Comparison of ENCODE assay signal across 8 mouse cellular contexts in genomic region chr7:100951903-100952302, GRCm38 (mm10). TPM values are rescaled to one million over a fixed set of nuclear protein-coding genes. Genes with fewer than 3 reads are reported as not detected.
DNase-seq lines count a peak whose midpoint lies in the region; ATAC-seq and TF ChIP-seq lines count a peak whose summit lies in the region.

No protein-coding gene starts in this region.

- intact Hi-C loops in heart, postnatal 25 days (cut with DNase I) = no loop called here
- intact Hi-C loops in left cerebral cortex, adult 2 months (cut with DNase I) = no loop called here

- no peak overlapping the region for H3K4me2 ChIP-seq in heart, embryonic 16.5 days (ENCODE audit: low read depth, low read length)
- no peak overlapping the region for H3K4me2 ChIP-seq in liver, embryonic 15.5 days
- no peak overlapping the region for H3K4me2 ChIP-seq in liver, embryonic 11.5 days
- H3K4me2 ChIP-seq in intestine, embryonic 16.5 days (ENCODE audit: low read depth, low read length) = no peak overlapping the region
- H3K4me2 ChIP-seq in stomach, embryonic 14.5 days (replicated peaks; ENCODE audit: low read depth, low read length) = no peak overlapping the region
- no peak overlapping the region for H3K4me2 ChIP-seq in midbrain, embryonic 13.5 days (replicated peaks)

- ATAC-seq in heart, embryonic 16.5 days (replicated peaks; ENCODE audit: extremely low read depth, insufficient read depth, low FRiP score) = no peak
- no peak for ATAC-seq in liver, embryonic 15.5 days (ENCODE audit: insufficient read depth)
- ATAC-seq in liver, embryonic 11.5 days (replicated peaks; ENCODE audit: low FRiP score) = no peak
- ATAC-seq in intestine, embryonic 16.5 days = peak; percentile 27; the same call in 1 of the 2 replicates
- ATAC-seq in stomach, embryonic 14.5 days (ENCODE audit: insufficient number of reproducible peaks, insufficient read depth, low FRiP score, low read depth) = 0 out of 2 replicates have a peak, but pooled peaks have one; percentile 42
- ATAC-seq in midbrain, embryonic 13.5 days = no peak

- WGBS in heart, embryonic 16.5 days = 61% methylated on average over 2 of the region's 2 CpGs
- 38% methylated on average over 2 of the region's 2 CpGs for WGBS in liver, embryonic 15.5 days (ENCODE audit: insufficient replicate concordance)
- WGBS in liver, embryonic 11.5 days = 58% methylated on average over 2 of the region's 2 CpGs
- WGBS in intestine, embryonic 16.5 days = 52% methylated on average over 2 of the region's 2 CpGs
- 59% methylated on average over 2 of the region's 2 CpGs for WGBS in stomach, embryonic 14.5 days
- WGBS in midbrain, embryonic 13.5 days = 61% methylated on average over 2 of the region's 2 CpGs

- H3K27me3 ChIP-seq in heart, embryonic 16.5 days (ENCODE audit: control insufficient read depth, insufficient read depth, low read length) = no peaks in the 10 kb centered on the region
- H3K27me3 ChIP-seq in liver, embryonic 15.5 days = no peaks in the 10 kb centered on the region
- H3K27me3 ChIP-seq in liver, embryonic 11.5 days (replicated peaks; ENCODE audit: control insufficient read depth, insufficient read depth, low read length) = no peaks in the 10 kb centered on the region
- no peaks in the 10 kb centered on the region for H3K27me3 ChIP-seq in intestine, embryonic 16.5 days (replicated peaks; ENCODE audit: control insufficient read depth, insufficient read depth, low read length)
- H3K27me3 ChIP-seq in stomach, embryonic 14.5 days (ENCODE audit: control insufficient read depth, insufficient read depth, low read length) = no peaks in the 10 kb centered on the region
- no peaks in the 10 kb centered on the region for H3K27me3 ChIP-seq in midbrain, embryonic 13.5 days

- no peaks in the 10 kb centered on the region for H3K9me3 ChIP-seq in heart, embryonic 16.5 days (replicated peaks; ENCODE audit: control insufficient read depth, low read length)
- no peaks in the 10 kb centered on the region for H3K9me3 ChIP-seq in liver, embryonic 15.5 days (replicated peaks)
- no peaks in the 10 kb centered on the region for H3K9me3 ChIP-seq in liver, embryonic 11.5 days (ENCODE audit: control insufficient read depth, low read length)
- no peaks in the 10 kb centered on the region; the same call in 1 of the 2 replicates for H3K9me3 ChIP-seq in intestine, embryonic 16.5 days (ENCODE audit: control insufficient read depth, low read length)
- H3K9me3 ChIP-seq in stomach, embryonic 14.5 days (ENCODE audit: control insufficient read depth, low read depth, low read length) = no peaks in the 10 kb centered on the region
- no peaks in the 10 kb centered on the region for H3K9me3 ChIP-seq in midbrain, embryonic 13.5 days

- TF ChIP-seq CTCF in left cerebral cortex, adult 2 months (IDR thresholded peaks at IDR 0.05) = no peak

- no peak overlapping the region for H3K9ac ChIP-seq in heart, embryonic 16.5 days (ENCODE audit: low read length)
- no peak overlapping the region for H3K9ac ChIP-seq in liver, embryonic 15.5 days
- no peak overlapping the region for H3K9ac ChIP-seq in liver, embryonic 11.5 days (ENCODE audit: low read depth, low read length)
- no peak overlapping the region for H3K9ac ChIP-seq in intestine, embryonic 16.5 days (ENCODE audit: low read depth, low read length)
- no peak overlapping the region for H3K9ac ChIP-seq in stomach, embryonic 14.5 days (replicated peaks; ENCODE audit: low read depth, low read length)
- no peak overlapping the region for H3K9ac ChIP-seq in midbrain, embryonic 13.5 days (replicated peaks)

- no peaks in the 10 kb centered on the region for H3K36me3 ChIP-seq in heart, embryonic 16.5 days (ENCODE audit: control insufficient read depth, insufficient read depth)
- H3K36me3 ChIP-seq in liver, embryonic 15.5 days (replicated peaks) = no peaks in the 10 kb centered on the region
- no peaks in the 10 kb centered on the region for H3K36me3 ChIP-seq in liver, embryonic 11.5 days (ENCODE audit: control insufficient read depth, insufficient read depth, low read length)
- no peaks in the 10 kb centered on the region for H3K36me3 ChIP-seq in intestine, embryonic 16.5 days (ENCODE audit: control insufficient read depth, insufficient read depth, low read length)
- H3K36me3 ChIP-seq in stomach, embryonic 14.5 days (ENCODE audit: control insufficient read depth, insufficient read depth, low read length) = no peaks in the 10 kb centered on the region
- H3K36me3 ChIP-seq in midbrain, embryonic 13.5 days = no peaks in the 10 kb centered on the region

- peaks cover 11% of the 10 kb centered on the region for H3K4me1 ChIP-seq in heart, embryonic 16.5 days (ENCODE audit: control insufficient read depth, insufficient read depth, low read length)
- H3K4me1 ChIP-seq in liver, embryonic 15.5 days (replicated peaks) = peaks cover 36% of the 10 kb centered on the region
- peaks cover 38% of the 10 kb centered on the region for H3K4me1 ChIP-seq in liver, embryonic 11.5 days (replicated peaks; ENCODE audit: control insufficient read depth, insufficient read depth, low read length)
- peaks cover 19% of the 10 kb centered on the region for H3K4me1 ChIP-seq in intestine, embryonic 16.5 days (ENCODE audit: control insufficient read depth, insufficient read depth, low read length)
- H3K4me1 ChIP-seq in stomach, embryonic 14.5 days (ENCODE audit: control insufficient read depth, insufficient read depth, low read length) = peaks cover 12% of the 10 kb centered on the region
- no peaks in the 10 kb centered on the region for H3K4me1 ChIP-seq in midbrain, embryonic 13.5 days (replicated peaks)

- H3K4me3 ChIP-seq in heart, embryonic 16.5 days (ENCODE audit: low read length) = no peak overlapping the region
- no peak overlapping the region for H3K4me3 ChIP-seq in liver, embryonic 15.5 days (replicated peaks)
- H3K4me3 ChIP-seq in liver, embryonic 11.5 days (ENCODE audit: low read depth, low read length) = no peak overlapping the region
- no peak overlapping the region for H3K4me3 ChIP-seq in intestine, embryonic 16.5 days (ENCODE audit: low read length)
- H3K4me3 ChIP-seq in stomach, embryonic 14.5 days (ENCODE audit: low read depth, low read length) = no peak overlapping the region
- H3K4me3 ChIP-seq in left cerebral cortex, adult 2 months = no peak overlapping the region
- no peak overlapping the region for H3K4me3 ChIP-seq in midbrain, embryonic 13.5 days (replicated peaks)

- DNase-seq in heart, postnatal 25 days (ENCODE audit: low spot score) = no peak
- no peak for DNase-seq in liver, embryonic 11.5 days (ENCODE audit: low spot score)
- no peak for DNase-seq in left cerebral cortex, adult 2 months (ENCODE audit: extremely low spot score in 1 of 2, low spot score in 2 of 2)

- H3K27ac ChIP-seq in heart, embryonic 16.5 days (ENCODE audit: low read length) = peak overlapping the region; percentile 32; the same call in 1 of the 2 replicates
- peak overlapping the region; percentile 19; the same call in 1 of the 2 replicates for H3K27ac ChIP-seq in liver, embryonic 15.5 days (replicated peaks)
- no peak overlapping the region for H3K27ac ChIP-seq in liver, embryonic 11.5 days (ENCODE audit: low read depth, low read length)
- peak overlapping the region; percentile 39; the same call in 1 of the 2 replicates for H3K27ac ChIP-seq in intestine, embryonic 16.5 days (ENCODE audit: low read length)
- no peak overlapping the region for H3K27ac ChIP-seq in stomach, embryonic 14.5 days (ENCODE audit: low read length)
- no peak overlapping the region for H3K27ac ChIP-seq in left cerebral cortex, adult 2 months
- H3K27ac ChIP-seq in midbrain, embryonic 13.5 days = no peak overlapping the region

RNA-seq across cellular contexts. Expression of gene Arhgef17, which starts 20.0 kb away (rescaled TPM):
- 5.1 and 6.5 TPM in 2 replicates for polyA plus RNA-seq in heart, embryonic 16.5 days (2015; fragmentation: Nextera tagmentation; extraction: Ambion mirVana)
- total RNA-seq in heart, postnatal 25 days (2021) = 10 to 100 TPM; 24.0 to 28.8 TPM
- polyA plus RNA-seq in liver, embryonic 15.5 days (2015; fragmentation: Nextera tagmentation; extraction: Ambion mirVana) = 0.76 and 1.0 TPM in 2 replicates
- polyA plus RNA-seq in liver, embryonic 11.5 days (2014; fragmentation: Nextera tagmentation; extraction: Ambion mirVana) = 4.5 and 5.4 TPM in 2 replicates
- 4.1 and 4.6 TPM in 2 replicates for polyA plus RNA-seq in intestine, embryonic 16.5 days (2015; fragmentation: Nextera tagmentation; extraction: Ambion mirVana)
- polyA plus RNA-seq in stomach, embryonic 14.5 days (2014; fragmentation: Nextera tagmentation; extraction: Ambion mirVana) = 13.7 and 14.1 TPM in 2 replicates
- total RNA-seq in left cerebral cortex, adult 2 months (2021) = 100 to 1,000 TPM; 134 to 142 TPM
- 5.8 and 5.9 TPM in 2 replicates for polyA plus RNA-seq in midbrain, embryonic 13.5 days (2015; fragmentation: Nextera tagmentation; extraction: Ambion mirVana)

RNA-seq across cellular contexts. Expression of gene P2ry6, which starts 22.5 kb away (rescaled TPM):
- 5.1 and 5.8 TPM in 2 replicates for polyA plus RNA-seq in heart, embryonic 16.5 days (2015; fragmentation: Nextera tagmentation; extraction: Ambion mirVana)
- 1 to 10 TPM; 4.4 TPM for total RNA-seq in heart, postnatal 25 days (2021)
- 4.1 and 5.0 TPM in 2 replicates for polyA plus RNA-seq in liver, embryonic 15.5 days (2015; fragmentation: Nextera tagmentation; extraction: Ambion mirVana)
- 4.1 and 4.3 TPM in 2 replicates for polyA plus RNA-seq in liver, embryonic 11.5 days (2014; fragmentation: Nextera tagmentation; extraction: Ambion mirVana)
- 9.0 and 9.8 TPM in 2 replicates for polyA plus RNA-seq in intestine, embryonic 16.5 days (2015; fragmentation: Nextera tagmentation; extraction: Ambion mirVana)
- polyA plus RNA-seq in stomach, embryonic 14.5 days (2014; fragmentation: Nextera tagmentation; extraction: Ambion mirVana) = 7.3 and 7.8 TPM in 2 replicates
- 1 to 10 TPM; 2.3 to 4.0 TPM for total RNA-seq in left cerebral cortex, adult 2 months (2021)
- 1.9 and 2.7 TPM in 2 replicates for polyA plus RNA-seq in midbrain, embryonic 13.5 days (2015; fragmentation: Nextera tagmentation; extraction: Ambion mirVana)

Comparison
In these comparisons a context has a peak if more than half of its experiments do, and no peak if none do; other contexts are left out.
1. H3K27ac ChIP-seq: peak in heart, embryonic 16.5 days (single experiment), liver, embryonic 15.5 days (single experiment) and intestine, embryonic 16.5 days (single experiment); none in liver, embryonic 11.5 days (single experiment), stomach, embryonic 14.5 days (single experiment), left cerebral cortex, adult 2 months (single experiment) and midbrain, embryonic 13.5 days (single experiment).
2. ATAC-seq: peak in intestine, embryonic 16.5 days (single experiment) and stomach, embryonic 14.5 days (single experiment); none in heart, embryonic 16.5 days (single experiment), liver, embryonic 15.5 days (single experiment), liver, embryonic 11.5 days (single experiment) and midbrain, embryonic 13.5 days (single experiment).